Mouse (Mus musculus) activated CD4-positive, CD25-positive, alpha-beta regulatory T cell, adult 9 weeks (primary cell): ENCODE measurements around the gene Olfr1394. TPM values are rescaled to one million over a fixed set of nuclear protein-coding genes. Genes with fewer than 3 reads are reported as not detected.

Source experiments
- polyA plus RNA-seq: library from polyadenylated mRNA; unstranded; fragments of 100-300 nt; shearing (Covaris generic); gene quantifications from one replicate; pipeline ENCODE4 v1.2.1, GENCODE M21; 2017

Olfr1394 gene
- polyA plus RNA-seq, result not detected

GRCm38 (mm10) chr11:49154077-49154476 lies at the start of gene Olfr1394:
Gene Olfr1394, plus strand, starts transcription at chr11:49154377.

GRCm38 (mm10) chr11:49114774-49115173 lies 39.4 kb upstream of the Olfr1394 start, which contains the start of gene Olfr1396:
Gene Olfr1396, minus strand, starts transcription at chr11:49114874.

GRCm38 (mm10) chr11:49141974-49142373 lies 12.2 kb upstream of the Olfr1394 start, which contains the start of gene Olfr1395:
Gene Olfr1395, plus strand, starts transcription at chr11:49142274.

GRCm38 (mm10) chr11:49186955-49187488 lies 32.8 kb downstream of the Olfr1394 start, which contains the start of gene Btnl9:
Gene Btnl9, minus strand, starts transcription at chr11:49187159.

GRCm38 (mm10) chr11:49203129-49203768 lies 49.1 kb downstream of the Olfr1394 start, which contains the start of gene Zfp62:
Gene Zfp62, plus strand, starts transcription at chr11:49203292.

Other genes starting within 250 kb of the Olfr1394 start
- gene Psme2b, start 208.2 kb upstream of the Olfr1394 start, polyA plus RNA-seq, result 280 TPM
- 0.68 TPM for gene Olfr56, start 175.5 kb upstream of the Olfr1394 start, polyA plus RNA-seq
- 291 TPM for gene 9930111J21Rik1, start 175.0 kb upstream of the Olfr1394 start, polyA plus RNA-seq
- gene Gm12185, start 162.2 kb upstream of the Olfr1394 start, polyA plus RNA-seq, result 10.5 TPM
- 270 TPM for gene Tgtp1, start 160.2 kb upstream of the Olfr1394 start, polyA plus RNA-seq
- 168 TPM for gene 9930111J21Rik2, start 103.1 kb upstream of the Olfr1394 start, polyA plus RNA-seq
- 375 TPM for gene Tgtp2, start 90.2 kb upstream of the Olfr1394 start, polyA plus RNA-seq
- gene Ifi47, start 77.8 kb upstream of the Olfr1394 start, polyA plus RNA-seq, result 613 TPM
- gene Olfr1396, start 39.5 kb upstream of the Olfr1394 start, polyA plus RNA-seq, result not detected
- gene Olfr1395, start 12.1 kb upstream of the Olfr1394 start, polyA plus RNA-seq, result not detected
- not detected for gene Btnl9, start 32.8 kb downstream of the Olfr1394 start, polyA plus RNA-seq
- 78.7 TPM for gene Zfp62, start 48.9 kb downstream of the Olfr1394 start, polyA plus RNA-seq
- gene Mgat1, start 89.8 kb downstream of the Olfr1394 start, polyA plus RNA-seq, result 128 TPM
- not detected for gene Olfr1393, start 123.9 kb downstream of the Olfr1394 start, polyA plus RNA-seq
- not detected for gene Olfr1392, start 130.9 kb downstream of the Olfr1394 start, polyA plus RNA-seq
- gene Olfr10, start 150.4 kb downstream of the Olfr1394 start, polyA plus RNA-seq, result not detected
- gene Olfr1391, start 168.4 kb downstream of the Olfr1394 start, polyA plus RNA-seq, result not detected
- gene Olfr1390, start 180.8 kb downstream of the Olfr1394 start, polyA plus RNA-seq, result not detected